Mouse (Mus musculus) duodenum, adult 2 months (tissue): ENCODE measurements around the gene Cox7c. TPM values are rescaled to one million over a fixed set of nuclear protein-coding genes. Genes with fewer than 3 reads are reported as not detected.

ENCODE experiments used
- polyA plus RNA-seq: library from polyadenylated mRNA; depleted of rRNA; stranded (reverse); fragments of >200 nt; gene quantifications from 2 replicates; pipeline ENCODE4 v1.2.3, GENCODE M21; 2012; ENCODE audit warnings: low replicate concordance; rRNA removed

Cox7c gene
- 438 and 575 TPM in 2 replicates for polyA plus RNA-seq

DNA sequence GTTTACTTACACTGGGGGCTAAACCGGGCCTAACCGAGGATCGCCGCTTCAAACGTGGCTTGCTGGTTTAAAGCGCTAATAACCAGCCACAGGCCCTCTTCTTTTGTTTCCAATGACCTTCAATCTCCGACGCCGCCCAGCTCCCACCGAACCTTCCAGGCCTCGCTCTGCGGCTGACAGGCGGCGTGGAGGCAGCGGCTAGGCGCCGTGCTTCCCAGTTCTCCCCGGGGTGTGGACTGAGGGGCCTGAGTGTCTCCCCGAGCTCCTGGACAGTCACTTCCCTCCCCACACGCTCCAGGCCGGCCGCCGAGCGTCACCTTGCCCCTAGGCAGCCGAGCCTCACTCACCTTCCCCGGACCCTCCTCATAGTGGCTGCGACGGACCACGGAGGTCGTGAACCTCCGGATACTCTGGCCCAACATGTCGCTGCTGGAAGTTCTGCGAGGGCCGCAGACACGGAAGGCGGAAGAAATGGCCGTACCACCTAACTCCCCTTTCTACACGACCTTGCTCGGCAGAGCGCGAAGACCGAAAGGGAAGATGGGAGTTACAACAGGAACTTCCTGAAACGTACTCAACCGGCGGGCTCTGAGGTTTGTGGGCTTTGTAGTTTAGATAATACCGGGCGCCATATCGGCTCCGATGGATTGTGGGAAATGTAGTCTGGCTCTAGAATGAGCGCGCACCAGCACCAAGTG is at the start of gene Cox7c:
Gene Cox7c, minus strand, starts transcription at position 651 of the 698 bp plus-strand sequence.

